Mouse (Mus musculus): ENCODE data around the gene Chil5.
"Not testable (repeated sequence)": the region's sequence is repeated elsewhere in the genome, so short reads cannot be mapped to it uniquely, and the experiment has no call there.

Gene Chil5

DNA sequence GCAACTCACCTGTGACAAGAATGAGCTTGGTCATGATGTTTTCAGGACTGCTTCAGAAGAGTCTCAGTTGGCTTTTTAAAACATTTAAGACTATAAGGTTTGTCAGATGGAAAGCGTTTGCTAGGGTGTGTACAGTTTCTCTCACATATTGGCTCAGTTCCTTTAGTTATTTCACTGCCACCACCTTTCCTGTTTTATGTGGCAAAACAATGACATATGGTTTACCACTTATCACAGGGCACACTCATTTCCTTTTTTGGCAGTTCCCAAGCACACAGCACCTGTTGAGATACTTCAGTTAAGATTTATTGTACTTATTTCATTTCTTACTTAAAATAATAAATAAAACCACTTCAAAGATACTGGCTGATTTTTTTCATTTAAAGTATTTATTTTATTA is at the start of gene Chil5:
Gene Chil5, minus strand, starts transcription at position 34 of the 400 bp plus-strand sequence.
- peak; percentile 39 for DNase-seq (ENCODE audit: extremely low read depth, low read depth)

GRCm38 (mm10) chr3:106074824-106075223 is 42.2 kb upstream of the Chil5 start:
- no peak for DNase-seq (ENCODE audit: extremely low read depth, low read depth)

GRCm38 (mm10) chr3:106070994-106071393 is 38.4 kb upstream of the Chil5 start:
- DNase-seq (ENCODE audit: extremely low read depth, low read depth) = no peak

DNA sequence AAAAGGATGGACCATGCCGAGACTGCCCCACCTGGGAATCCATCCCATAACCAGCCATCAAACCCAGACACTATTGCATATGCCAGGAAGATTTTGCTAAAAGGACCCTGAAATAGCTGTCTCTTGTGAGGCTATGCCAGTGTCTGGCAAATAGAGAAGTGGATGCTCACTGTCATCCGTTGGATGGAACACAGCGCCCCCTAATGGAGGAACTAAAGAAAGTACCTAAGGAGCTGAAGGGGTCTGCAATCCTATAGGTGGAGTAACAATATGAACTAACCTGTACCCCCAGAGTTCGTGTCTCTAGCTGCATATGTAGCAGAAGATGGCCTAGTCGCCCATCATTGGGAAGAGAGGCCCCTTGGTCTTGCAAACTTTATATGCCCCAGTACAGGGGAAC is 35.1 kb upstream of the Chil5 start:
- DNase-seq (ENCODE audit: extremely low read depth, low read depth) = peak; percentile 47

DNA sequence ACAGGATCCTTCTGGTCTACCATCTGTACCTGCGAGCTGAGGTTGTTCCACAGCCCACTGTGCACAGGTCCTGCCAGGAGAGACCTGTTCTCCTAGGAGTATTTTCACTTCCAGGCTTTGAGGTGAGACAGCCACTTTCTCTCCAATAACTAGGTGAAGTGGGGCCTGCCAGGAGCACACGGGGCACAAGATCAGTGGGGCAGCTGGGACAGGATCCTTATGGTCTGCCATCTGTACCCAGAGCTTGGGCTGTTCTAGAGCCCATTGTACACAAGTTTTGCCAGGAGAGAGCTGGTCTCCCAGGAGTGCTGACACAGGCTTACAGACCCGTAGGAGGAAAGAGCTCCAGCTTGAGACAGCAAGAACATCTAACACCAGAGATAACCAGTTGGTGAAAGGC is 25.4 kb upstream of the Chil5 start:
- DNase-seq (ENCODE audit: extremely low read depth, low read depth) = no peak

GRCm38 (mm10) chr3:106051896-106052295 is 19.3 kb upstream of the Chil5 start:
- DNase-seq (ENCODE audit: extremely low read depth, low read depth) = no peak

- DNase-seq (ENCODE audit: extremely low read depth, low read depth) = peak; percentile 66
Measured at GRCm38 (mm10) chr3:106040306-106040705, 7.7 kb upstream of the Chil5 start.

DNA sequence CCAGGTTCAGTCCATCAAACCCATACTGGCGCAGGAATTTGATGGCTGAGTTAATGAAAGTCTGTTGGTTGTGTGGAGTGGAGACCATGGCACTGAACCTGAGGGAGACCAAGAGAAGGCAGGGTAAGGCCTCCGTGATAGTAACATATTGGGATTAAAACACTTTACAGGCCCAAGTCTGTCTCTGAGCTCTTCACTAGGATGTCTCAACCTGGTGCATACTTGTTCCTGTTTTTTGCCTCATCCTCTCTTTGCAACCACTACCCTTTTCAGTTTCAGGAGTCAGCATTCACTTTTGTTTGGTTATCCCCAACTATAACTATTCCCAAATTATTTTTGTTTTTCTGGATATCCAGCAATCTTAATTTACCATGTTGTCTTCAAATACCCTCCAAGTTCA is 8.5 kb downstream of the Chil5 start:
- DNase-seq (ENCODE audit: extremely low read depth, low read depth) = no peak

DNA sequence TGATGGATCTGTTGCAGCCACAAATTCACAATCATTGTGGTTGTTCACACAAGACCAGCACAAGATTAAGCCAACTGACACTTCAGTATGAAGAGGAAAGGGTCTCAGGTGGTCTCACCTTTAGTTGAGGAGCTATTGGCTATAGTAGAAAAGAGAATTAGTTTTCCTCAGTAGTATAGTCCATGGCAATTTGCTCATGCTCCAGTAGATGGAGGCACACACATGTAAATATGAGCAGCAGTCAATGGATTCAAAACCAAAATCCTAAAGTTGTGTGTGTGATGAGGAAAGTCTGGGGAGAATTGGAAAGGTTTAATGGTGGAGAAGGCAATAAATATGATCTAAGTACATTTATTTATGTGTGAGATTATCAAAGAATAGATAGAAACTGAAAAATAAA is 10.8 kb downstream of the Chil5 start:
- DNase-seq (ENCODE audit: extremely low read depth, low read depth) = no peak

- DNase-seq (ENCODE audit: extremely low read depth, low read depth) = no peak
Measured at GRCm38 (mm10) chr3:106014546-106014945, 18.1 kb downstream of the Chil5 start, which contains the start of gene Pifo. Gene Pifo (minus strand): TSS chr3:106014646.

- not testable (repeated sequence) for DNase-seq (ENCODE audit: extremely low read depth, low read depth)
Measured at GRCm38 (mm10) chr3:106003360-106003759, 29.3 kb downstream of the Chil5 start.

DNA sequence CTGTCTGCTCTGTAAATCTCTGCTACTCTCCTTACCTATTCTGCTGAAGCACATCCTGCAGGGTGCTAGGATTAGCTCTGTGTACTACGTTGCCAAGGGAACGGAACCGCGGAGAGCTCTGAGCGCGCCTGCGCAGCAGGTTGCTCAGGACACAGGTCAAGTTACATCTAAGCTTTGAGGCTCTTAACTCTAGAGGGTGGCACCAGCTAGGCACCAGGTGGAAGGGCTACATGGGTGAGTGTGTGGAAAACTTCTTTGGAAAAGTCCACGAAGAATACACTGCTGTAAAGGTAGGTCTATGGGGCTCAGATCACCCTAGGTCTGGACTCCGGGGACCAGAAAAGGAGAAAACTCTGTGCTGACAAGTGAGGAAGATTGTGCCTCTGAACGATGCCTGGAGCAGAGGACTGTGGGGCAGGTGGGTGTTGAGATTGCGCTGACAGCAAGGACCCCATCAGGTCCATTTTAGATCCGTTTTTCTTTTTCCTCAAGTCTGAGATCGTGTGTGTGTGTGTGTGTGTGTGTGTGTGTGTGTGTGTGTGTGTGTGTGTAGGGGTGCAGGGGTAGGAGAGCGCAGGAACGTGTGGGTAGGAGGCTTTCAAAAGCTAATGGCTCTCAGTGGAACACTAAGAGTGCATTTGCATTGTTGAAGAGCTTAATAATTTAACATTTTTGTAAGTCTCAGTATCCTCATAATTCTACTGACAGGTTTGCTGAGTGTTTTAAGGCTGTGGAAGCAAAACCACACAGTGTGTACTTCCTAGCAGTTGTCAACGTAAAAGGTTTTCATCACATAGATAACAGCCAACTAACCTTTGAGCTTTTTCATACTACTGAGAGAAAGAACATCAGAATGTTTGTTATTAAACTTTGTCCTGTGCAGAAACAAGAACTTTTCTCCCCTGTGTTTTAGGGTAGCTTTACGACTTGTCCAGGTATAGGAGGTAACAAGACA is 30.9 kb downstream of the Chil5 start:
- no peak for DNase-seq (ENCODE audit: extremely low read depth, low read depth)

GRCm38 (mm10) chr3:106000707-106001375 is 31.8 kb downstream of the Chil5 start:
- DNase-seq (ENCODE audit: extremely low read depth, low read depth) = no peak

DNA sequence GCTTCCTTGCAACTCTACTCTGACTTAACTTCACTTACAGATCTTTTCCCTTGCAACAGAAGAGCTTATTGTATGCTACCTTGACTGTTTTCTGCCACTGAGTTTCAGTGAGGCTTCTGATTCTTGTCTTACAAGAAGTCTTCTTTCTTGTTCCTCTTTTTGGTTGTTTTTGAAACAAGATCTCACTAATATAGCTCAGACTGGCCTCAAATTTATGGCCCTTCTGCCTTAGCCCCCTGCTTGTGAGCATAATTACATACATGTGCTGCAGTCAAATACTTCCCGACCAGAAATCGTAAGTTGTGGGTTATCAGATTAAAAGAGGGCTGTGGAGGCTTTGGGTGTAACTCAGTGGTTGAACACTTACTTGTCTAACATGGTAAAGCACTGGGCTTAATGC is 37.9 kb downstream of the Chil5 start:
- DNase-seq (ENCODE audit: extremely low read depth, low read depth) = no peak

DNA sequence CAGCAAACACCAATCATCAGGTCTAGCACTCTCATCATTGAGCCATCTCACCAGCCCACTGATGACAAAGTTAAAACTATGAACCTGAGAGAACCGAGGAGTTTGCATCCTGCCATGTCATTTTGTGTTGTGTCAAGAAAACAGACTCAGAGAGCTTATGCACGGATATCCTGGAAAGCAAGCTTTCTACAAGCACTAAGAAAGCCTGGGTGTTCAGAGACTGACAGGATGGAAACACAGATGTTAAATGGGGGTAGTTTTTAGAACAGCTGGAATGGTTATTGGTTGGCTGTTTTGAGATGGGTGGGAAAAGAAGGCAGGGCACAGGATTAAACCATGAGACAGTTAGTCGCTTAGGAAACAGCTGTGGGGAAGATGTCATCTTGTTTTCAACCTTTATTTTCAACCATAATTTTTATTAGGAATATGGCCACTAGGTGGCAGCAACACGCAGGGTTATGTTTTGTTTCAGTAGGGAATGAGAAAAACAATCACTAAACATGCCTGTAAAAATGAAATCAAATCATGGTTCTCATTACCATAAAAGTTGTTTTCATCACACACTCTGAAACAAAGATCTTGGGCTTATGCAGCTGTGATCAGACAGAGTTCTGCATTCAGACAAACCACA is 40.8 kb downstream of the Chil5 start:
- DNase-seq (ENCODE audit: extremely low read depth, low read depth) = peak; percentile 36

DNA sequence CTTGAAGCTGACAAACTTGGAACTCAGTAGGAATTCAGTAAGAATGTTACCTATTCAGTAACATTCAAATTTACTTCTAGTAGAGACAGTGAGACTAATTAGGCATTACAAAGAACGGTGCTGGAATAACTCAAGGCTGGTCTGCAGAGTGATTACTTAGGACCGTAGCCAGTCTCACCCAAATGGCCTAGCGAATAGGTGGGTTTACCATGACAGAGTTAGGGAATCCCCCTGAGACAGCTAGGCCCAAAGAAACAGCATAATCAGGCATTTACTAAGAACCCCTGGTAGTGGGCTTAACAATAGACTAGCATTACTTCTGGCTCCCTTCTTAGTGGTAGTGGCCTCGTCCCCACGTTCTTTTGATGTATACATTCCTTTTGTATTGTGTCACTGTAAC is 43.0 kb downstream of the Chil5 start:
- not testable (repeated sequence) for DNase-seq (ENCODE audit: extremely low read depth, low read depth)

- DNase-seq (ENCODE audit: extremely low read depth, low read depth) = no peak
Measured at GRCm38 (mm10) chr3:105974174-105974573, 58.4 kb downstream of the Chil5 start.

GRCm38 (mm10) chr3:105973411-105973810 is 59.2 kb downstream of the Chil5 start, which contains the start of gene Ovgp1:
Gene Ovgp1 (plus strand): TSS chr3:105973711.
- DNase-seq (ENCODE audit: extremely low read depth, low read depth) = no peak

DNA sequence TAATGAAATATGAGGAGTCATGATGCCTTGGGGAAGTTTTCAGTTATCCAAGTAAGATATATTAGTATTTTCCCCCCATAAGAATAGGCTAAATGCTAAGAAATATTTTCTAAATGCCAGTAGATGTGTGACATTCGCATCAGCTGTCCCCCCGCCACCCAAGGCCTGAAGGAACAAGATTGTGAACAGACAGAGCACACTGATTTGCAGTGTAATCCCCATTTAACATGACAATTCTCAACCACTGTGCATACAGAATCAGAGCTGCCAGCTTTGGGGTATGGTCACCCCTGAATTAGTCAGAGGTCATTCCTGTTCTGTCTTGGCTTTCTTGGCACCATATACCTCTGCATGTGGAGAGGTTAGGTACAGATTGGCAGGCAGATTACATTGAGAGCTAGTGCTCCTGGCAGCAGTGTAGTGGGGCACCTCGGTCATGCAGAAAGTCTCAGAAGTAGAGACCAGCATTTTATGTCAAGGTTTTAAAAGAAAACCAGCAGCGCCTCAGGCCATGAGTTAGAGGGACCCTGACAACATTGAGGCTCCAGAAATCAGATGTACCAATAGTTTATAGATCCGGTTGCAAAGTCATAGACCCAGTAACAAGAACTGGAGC is 60.7 kb downstream of the Chil5 start:
- no peak for DNase-seq (ENCODE audit: extremely low read depth, low read depth)
